Mouse (Mus musculus) heart, postnatal 25 days (tissue): Measurements from ENCODE around the gene Ppox. TPM values are rescaled to one million over a fixed set of nuclear protein-coding genes. Genes with fewer than 3 reads are reported as not detected.

Experiments used
- DNase-seq: peaks from one replicate; pipeline ENCODE4 v3.0.0; 2022; ENCODE audit warnings: low spot score
- intact Hi-C: fragments of 180-260 bp; cut with DNase I; formaldehyde crosslinking; loops from one replicate; pipeline ENCODE4 v1.15.1; 2025
- total RNA-seq, 2 experiments: library from RNA; stranded (reverse); gene quantifications; 2 replicates each; pipeline ENCODE4 v1.2.3; 2021

The Ppox gene
- total RNA-seq, 2 experiments from 2014 or later, result 13.4 to 13.7 TPM

GRCm38 (mm10) chr1:171226780-171227179 is 54.2 kb downstream of the Ppox start:
- no peak for DNase-seq
- intact Hi-C loops, result loop anchor here (2.0 kb wide), 1 partner anchor 30 kb away; no protein-coding TSS in a partner anchor

Other genes starting within 250 kb of the Ppox start
- 10 to 100 TPM; 12.5 to 15.6 TPM for gene Fcgr3, start 216.3 kb downstream of the Ppox start, total RNA-seq
- 1 to 10 TPM in 1 of 2 experiments, under 1 TPM in 1; 0.34 to 1.1 TPM for gene Cfap126, start 167.3 kb downstream of the Ppox start, total RNA-seq
- 1,000 to 10,000 TPM; 1,121 to 1,186 TPM for gene Sdhc, start 130.6 kb downstream of the Ppox start, total RNA-seq
- 1 to 10 TPM in 1 of 2 experiments, under 1 TPM in 1; 0.29 to 6.7 TPM for gene Mpz, start 130.5 kb downstream of the Ppox start, total RNA-seq
- gene Pcp4l1, start 84.9 kb downstream of the Ppox start, total RNA-seq, result 100 to 1,000 TPM; 253 to 281 TPM
- not detected for gene Nr1i3, start 67.2 kb downstream of the Ppox start, total RNA-seq
- gene Tomm40l, start 58.7 kb downstream of the Ppox start, total RNA-seq, result 100 to 1,000 TPM in 1 of 2 experiments, 10 to 100 TPM in 1; 88.9 to 101 TPM
- gene Apoa2, start 56.1 kb downstream of the Ppox start, total RNA-seq, result 1 to 10 TPM; 2.9 to 3.0 TPM
- gene Fcer1g, start 46.8 kb downstream of the Ppox start, total RNA-seq, result 10 to 100 TPM; 11.0 to 12.9 TPM
- gene Adamts4, start 30.8 kb downstream of the Ppox start, total RNA-seq, result 1 to 10 TPM in 1 of 2 experiments, under 1 TPM in 1; 0.49 to 2.0 TPM
- gene Ndufs2, start 29.8 kb downstream of the Ppox start, total RNA-seq, result 1,000 to 10,000 TPM; 1,437 to 1,441 TPM
- 10 to 100 TPM; 16.4 to 17.8 TPM for gene B4galt3, start 10.9 kb downstream of the Ppox start, total RNA-seq
- 10 to 100 TPM; 19.7 to 21.3 TPM for gene Usp21, start 6.8 kb upstream of the Ppox start, total RNA-seq
- gene Ufc1, start 13.8 kb upstream of the Ppox start, total RNA-seq, result 10 to 100 TPM; 80.7 to 81.5 TPM
- gene Dedd, start 48.0 kb upstream of the Ppox start, total RNA-seq, result 10 to 100 TPM; 21.9 to 22.2 TPM
- 10 to 100 TPM; 26.1 to 29.9 TPM for gene Nit1, start 64.5 kb upstream of the Ppox start, total RNA-seq
- gene Pfdn2, start 64.5 kb upstream of the Ppox start, total RNA-seq, result 10 to 100 TPM; 74.3 to 84.4 TPM
- not detected for gene Klhdc9, start 79.6 kb upstream of the Ppox start, total RNA-seq
- gene Nectin4, start 88.9 kb upstream of the Ppox start, total RNA-seq, result under 1 TPM; 0.21 to 0.42 TPM
- gene Arhgap30, start 107.8 kb upstream of the Ppox start, total RNA-seq, result 1 to 10 TPM; 2.7 TPM
- 10 to 100 TPM; 38.7 to 42.6 TPM for gene Usf1, start 130.1 kb upstream of the Ppox start, total RNA-seq
- 1 to 10 TPM; 1.2 to 1.6 TPM for gene Tstd1, start 137.7 kb upstream of the Ppox start, total RNA-seq
- 10 to 100 TPM; 37.1 to 38.9 TPM for gene F11r, start 156.3 kb upstream of the Ppox start, total RNA-seq
- 1 to 10 TPM; 2.4 to 3.3 TPM for gene Alyref2, start 222.3 kb upstream of the Ppox start, total RNA-seq